Mouse (Mus musculus) lung, postnatal 36 days (tissue): ENCODE data around the gene Gm20458.
A peak's percentile ranks its signal among the peaks of the same experiment; 100 is the strongest.

ENCODE experiments used
- DNase-seq: peaks from one replicate; pipeline ENCODE4 v3.0.0; 2022; ENCODE audit warnings: mixed read lengths

Gm20458 gene

GRCm38 (mm10) chr2:164435216-164436090, 25.3 kb upstream of the Gm20458 start:
- peak; percentile 68 for DNase-seq

- no peak for DNase-seq
These were observed 24.4 kb upstream of the Gm20458 start for GRCm38 (mm10) chr2:164436215-164436913.

- DNase-seq, result peak; percentile 66
These were observed 23.8 kb upstream of the Gm20458 start for GRCm38 (mm10) chr2:164436961-164437360.

GRCm38 (mm10) chr2:164437710-164438109, 23.1 kb upstream of the Gm20458 start:
- no peak for DNase-seq

- DNase-seq, result no peak
These were observed 22.5 kb upstream of the Gm20458 start for GRCm38 (mm10) chr2:164438257-164438656.

- no peak for DNase-seq
These were observed 21.8 kb upstream of the Gm20458 start for GRCm38 (mm10) chr2:164439001-164439421.

GRCm38 (mm10) chr2:164440314-164440713, 20.5 kb upstream of the Gm20458 start:
- peak; percentile 84 for DNase-seq

- peak; percentile 51 for DNase-seq
These were observed 19.6 kb upstream of the Gm20458 start for GRCm38 (mm10) chr2:164441155-164441554.

GRCm38 (mm10) chr2:164441731-164442130, 19.0 kb upstream of the Gm20458 start:
- DNase-seq, result no peak

- DNase-seq, result peak; percentile 65
These were observed 18.3 kb upstream of the Gm20458 start for GRCm38 (mm10) chr2:164442315-164443050.

- peak; percentile 92 for DNase-seq
These were observed 17.7 kb upstream of the Gm20458 start for GRCm38 (mm10) chr2:164443051-164443437.

- DNase-seq, result peak; percentile 46
These were observed 17.2 kb upstream of the Gm20458 start, which contains the start of gene Sdc4 for GRCm38 (mm10) chr2:164443460-164444000. Gene Sdc4 (minus strand): TSS chr2:164443887.

- no peak for DNase-seq
These were observed 16.1 kb upstream of the Gm20458 start for GRCm38 (mm10) chr2:164444701-164445100.

- DNase-seq, result no peak
These were observed 15.2 kb upstream of the Gm20458 start for GRCm38 (mm10) chr2:164445399-164446085.

- no peak for DNase-seq
These were observed 14.7 kb upstream of the Gm20458 start for GRCm38 (mm10) chr2:164446086-164446469.

- DNase-seq, result no peak
These were observed 12.6 kb upstream of the Gm20458 start for GRCm38 (mm10) chr2:164448140-164448539.

GRCm38 (mm10) chr2:164448921-164449320, 11.8 kb upstream of the Gm20458 start:
- DNase-seq, result no peak

GRCm38 (mm10) chr2:164449341-164450042, 11.3 kb upstream of the Gm20458 start:
- DNase-seq, result peak; percentile 59

GRCm38 (mm10) chr2:164452000-164452676, 8.6 kb upstream of the Gm20458 start:
- DNase-seq, result peak; percentile 75

GRCm38 (mm10) chr2:164453047-164453757, 7.6 kb upstream of the Gm20458 start:
- DNase-seq, result peak; percentile 54
